Mouse (Mus musculus) thymus, postnatal 25 days (tissue): ENCODE results near the gene Thap2.

Source experiments
- DNase-seq: peaks from one replicate; pipeline ENCODE4 v3.0.0; 2022

The Thap2 gene

DNA sequence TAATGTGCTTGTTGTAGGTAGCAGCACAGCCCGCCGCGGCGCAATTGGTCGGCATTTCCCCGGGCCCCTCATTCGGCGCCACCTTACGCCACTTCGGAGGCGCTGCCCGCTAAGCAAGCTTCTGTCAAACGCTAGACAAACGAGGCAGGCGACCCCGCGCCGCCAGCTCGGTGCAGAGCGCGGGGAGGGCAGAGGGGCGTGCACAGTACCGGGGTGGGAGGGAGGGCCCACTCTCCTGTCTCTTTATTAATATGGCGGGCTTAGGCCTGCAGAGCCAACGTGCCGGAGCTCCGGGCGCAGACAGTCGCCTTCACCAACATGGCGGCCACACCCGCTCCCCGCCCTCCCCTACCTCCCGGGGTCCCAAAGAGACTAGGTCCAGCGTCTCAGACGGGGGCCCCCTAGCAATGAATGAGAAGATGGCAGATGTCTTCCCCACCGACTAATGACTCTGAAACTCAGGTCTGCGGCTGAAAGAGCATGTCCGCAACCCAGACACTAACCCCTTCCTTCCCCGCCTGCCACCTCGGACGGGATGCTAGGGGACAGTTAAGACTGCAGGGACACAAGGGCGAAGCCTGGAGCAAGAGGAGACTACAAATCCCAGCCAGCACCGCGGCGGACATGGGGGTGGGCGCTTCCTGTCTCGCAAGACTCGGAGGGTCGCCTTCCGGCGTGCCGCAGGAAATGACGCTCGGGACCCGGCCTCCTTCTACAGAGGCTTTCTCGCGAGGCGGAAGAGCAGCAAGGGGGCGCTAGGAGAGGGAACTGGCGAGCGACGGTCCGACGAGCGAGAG lies at the start of gene Thap2, which contains the start of gene Zfc3h1:
Thap2 (minus strand) TSS at position 223 of the 797 bp plus-strand sequence.
Zfc3h1 (plus strand) TSS at position 739 of the 797 bp plus-strand sequence.
- peak; percentile 97 for DNase-seq

- DNase-seq = no peak
Measured at GRCm38 (mm10) chr10:115425351-115425750, 41.1 kb upstream of the Thap2 start.

DNA sequence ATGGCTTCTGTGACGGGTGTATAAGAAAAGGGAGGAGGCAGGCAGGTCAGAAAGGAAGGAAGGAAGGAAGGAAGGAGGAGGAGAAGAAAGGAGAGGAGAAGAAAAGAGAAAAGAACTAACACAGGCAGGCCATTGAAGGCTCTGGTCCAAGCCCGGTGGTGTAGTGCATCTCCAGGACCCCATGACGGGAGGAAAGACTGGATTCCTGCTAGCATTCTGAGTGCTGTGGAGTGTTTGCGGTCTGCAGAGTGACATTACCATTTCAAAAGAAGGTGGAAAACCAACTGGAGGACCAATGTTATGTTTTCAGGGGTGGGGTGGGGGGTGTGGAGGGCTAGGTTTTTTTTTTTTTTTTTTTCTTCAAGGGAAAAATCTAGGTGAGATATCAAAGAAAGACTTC lies 37.7 kb upstream of the Thap2 start:
- DNase-seq = no peak

- DNase-seq = no peak
Measured at GRCm38 (mm10) chr10:115414056-115414455, 29.8 kb upstream of the Thap2 start.

DNA sequence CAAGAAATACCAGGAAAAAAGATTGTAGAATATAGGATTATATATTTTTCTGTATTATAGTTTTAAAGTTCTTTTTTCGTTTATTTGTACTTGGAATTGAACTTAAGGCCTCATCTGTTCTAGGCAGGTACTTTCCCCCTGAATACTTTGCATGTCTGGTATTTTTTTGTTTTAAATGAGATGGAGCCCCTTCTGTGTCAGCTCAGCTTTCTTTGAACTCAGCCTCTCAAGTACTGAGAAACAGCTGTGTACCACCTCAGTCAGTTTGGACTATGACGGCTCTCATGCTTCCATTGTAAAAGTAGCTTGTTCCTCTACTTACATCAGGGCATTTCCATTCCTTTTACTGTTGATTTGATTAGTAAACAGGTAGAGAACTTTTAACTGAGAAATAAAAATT lies 29.3 kb upstream of the Thap2 start:
- no peak for DNase-seq

DNA sequence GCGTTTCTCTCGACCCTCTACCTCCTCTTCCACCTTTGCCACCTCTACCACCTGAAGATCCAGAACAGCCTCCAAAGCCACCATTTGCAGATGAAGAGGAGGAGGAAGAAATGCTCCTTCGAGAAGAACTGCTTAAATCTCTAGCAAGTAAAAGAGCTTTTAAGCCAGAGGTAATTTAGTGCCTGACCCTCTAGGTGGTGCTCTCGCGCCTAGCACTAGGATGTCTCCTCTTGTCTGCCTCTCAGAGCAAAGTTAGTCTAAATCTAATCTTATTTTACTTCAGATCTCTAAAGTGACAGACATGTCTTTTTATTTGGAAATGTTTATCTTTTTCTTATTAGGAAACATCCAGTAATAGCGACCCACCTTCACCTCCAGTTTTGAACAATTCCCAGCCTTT lies 22.1 kb upstream of the Thap2 start:
- peak; percentile 58 for DNase-seq

DNA sequence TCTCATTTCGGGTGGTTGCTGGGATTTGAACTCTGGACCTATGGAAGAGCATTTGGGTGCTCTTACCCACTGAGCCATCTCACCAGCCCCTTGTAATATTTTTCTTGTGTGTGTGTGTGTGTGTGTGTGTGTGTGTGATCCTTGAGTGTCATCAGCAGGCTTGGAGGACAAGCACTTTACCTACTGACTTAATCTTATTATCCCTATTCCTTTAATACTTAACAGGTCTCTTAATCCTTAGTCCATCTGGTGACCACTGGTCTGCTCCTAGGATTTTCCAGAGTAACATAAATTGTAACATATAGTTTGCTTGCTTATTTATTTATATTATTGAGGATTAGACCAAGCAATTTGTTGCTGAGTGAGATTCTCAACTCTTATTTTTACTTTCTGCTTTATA lies 7.7 kb upstream of the Thap2 start:
- DNase-seq = no peak

GRCm38 (mm10) chr10:115391076-115391475 lies 6.8 kb upstream of the Thap2 start:
- no peak for DNase-seq

DNA sequence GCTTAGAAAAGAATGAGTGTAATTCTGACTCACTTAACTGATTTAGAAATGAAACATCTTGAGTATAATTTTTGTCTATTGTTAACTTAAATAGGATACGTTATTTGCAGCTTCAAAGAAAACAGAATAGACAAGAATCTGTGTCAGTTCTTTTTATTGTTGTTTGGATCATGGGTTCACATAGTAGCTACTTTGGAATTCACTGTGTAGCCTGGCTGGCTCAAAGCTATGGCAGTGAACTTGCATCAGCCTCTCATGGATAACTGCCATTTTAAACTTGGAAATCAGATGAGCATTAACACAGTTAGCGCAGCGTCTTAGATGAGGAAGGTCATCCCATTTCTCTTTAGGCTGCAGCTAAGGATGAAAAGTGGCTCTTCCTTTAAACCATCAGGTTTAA lies 3.6 kb upstream of the Thap2 start:
- no peak for DNase-seq

- DNase-seq = peak; percentile 73
Measured at GRCm38 (mm10) chr10:115385018-115386002, 1.1 kb upstream of the Thap2 start.

DNA sequence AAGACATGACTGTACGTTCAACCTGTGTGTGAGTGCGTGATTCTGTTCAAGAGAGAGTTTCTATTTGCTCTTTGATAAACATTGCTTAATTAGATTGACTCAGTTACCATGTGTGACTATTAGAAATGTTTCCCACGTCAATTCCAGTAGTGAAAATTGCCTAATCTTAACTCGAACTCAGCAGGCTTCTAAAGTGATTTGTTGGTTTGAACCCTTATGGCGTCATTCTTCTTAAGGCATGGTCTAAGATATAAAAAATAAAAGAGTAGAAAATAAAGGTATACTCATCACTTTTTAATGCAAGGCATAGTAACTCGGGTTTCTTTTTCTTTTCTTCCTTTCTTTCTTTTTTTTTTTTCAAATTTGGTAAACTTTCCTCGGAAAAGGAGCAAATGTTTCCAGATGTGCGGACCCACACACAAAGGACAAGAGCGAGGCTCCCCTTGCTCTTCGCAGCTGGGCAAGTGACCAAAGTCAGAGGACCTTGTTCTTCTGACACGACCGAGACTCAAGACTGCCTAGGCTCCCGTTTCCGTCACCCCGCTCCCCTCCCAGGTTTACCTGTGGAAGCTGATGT lies 511 bp downstream of the Thap2 start:
- DNase-seq = no peak

GRCm38 (mm10) chr10:115382846-115383643 lies 1.2 kb downstream of the Thap2 start:
- DNase-seq = no peak

DNA sequence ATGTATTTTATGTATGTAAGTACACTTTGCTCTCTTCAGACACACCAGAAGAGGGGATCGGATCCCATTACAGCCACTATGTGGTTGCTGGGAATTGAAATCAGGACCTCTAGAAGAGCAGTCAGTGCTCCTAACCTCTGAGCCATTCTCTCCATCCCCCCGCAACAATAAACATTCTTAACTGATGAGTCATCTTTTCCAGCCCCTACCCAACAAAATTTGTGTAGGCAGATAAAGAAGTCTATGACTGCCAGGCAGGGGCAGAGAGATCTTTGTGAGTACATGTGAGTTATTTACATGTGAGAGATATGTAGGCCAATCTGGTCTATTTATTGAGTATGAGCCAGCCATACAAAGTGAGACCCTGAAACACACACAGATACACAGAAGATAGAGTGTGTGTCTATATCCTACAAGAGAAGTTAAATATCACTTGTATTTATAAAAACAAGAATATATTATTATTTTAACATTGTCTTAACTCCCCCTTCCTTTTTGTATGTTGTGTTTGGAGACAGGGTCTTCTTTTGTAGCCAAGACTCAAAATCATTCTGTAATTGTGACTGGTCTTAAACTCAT lies 2.6 kb downstream of the Thap2 start:
- no peak for DNase-seq

DNA sequence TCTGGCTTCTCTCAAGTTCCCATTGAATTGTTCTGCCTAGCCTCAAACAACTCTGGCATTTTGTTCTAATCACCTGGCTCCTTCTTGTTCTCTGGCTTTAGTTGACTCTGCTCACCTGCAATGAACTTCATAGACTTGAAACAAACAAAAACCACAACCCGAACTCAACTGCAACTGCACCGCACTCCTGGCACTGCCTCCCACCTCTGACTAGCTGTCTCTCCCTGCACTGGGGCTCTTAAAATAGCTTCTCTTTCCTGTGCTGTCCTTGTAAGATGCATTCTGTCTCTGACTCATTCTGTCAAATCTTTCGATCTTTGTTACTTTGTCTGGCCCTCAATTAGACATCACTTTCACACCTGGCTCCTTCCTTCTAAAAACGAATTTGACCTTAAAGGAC lies 21.1 kb downstream of the Thap2 start:
- DNase-seq = peak; percentile 40

DNA sequence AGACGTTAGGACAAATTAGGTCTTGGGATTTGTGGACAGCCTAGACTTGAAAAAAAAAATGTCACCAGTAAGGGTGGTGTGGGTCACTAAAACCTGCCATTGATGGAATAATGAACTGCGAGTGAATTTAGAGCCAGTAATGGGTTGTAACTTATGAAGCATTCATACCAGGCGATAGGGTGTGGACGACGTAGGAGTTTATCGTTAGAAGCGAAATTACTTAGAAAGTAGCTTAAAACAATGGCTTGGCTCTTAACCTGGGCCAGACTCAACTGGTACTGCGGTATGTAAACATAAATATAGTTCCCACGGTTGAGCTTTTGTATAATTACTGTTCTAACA lies 21.6 kb downstream of the Thap2 start:
- no peak for DNase-seq

DNA sequence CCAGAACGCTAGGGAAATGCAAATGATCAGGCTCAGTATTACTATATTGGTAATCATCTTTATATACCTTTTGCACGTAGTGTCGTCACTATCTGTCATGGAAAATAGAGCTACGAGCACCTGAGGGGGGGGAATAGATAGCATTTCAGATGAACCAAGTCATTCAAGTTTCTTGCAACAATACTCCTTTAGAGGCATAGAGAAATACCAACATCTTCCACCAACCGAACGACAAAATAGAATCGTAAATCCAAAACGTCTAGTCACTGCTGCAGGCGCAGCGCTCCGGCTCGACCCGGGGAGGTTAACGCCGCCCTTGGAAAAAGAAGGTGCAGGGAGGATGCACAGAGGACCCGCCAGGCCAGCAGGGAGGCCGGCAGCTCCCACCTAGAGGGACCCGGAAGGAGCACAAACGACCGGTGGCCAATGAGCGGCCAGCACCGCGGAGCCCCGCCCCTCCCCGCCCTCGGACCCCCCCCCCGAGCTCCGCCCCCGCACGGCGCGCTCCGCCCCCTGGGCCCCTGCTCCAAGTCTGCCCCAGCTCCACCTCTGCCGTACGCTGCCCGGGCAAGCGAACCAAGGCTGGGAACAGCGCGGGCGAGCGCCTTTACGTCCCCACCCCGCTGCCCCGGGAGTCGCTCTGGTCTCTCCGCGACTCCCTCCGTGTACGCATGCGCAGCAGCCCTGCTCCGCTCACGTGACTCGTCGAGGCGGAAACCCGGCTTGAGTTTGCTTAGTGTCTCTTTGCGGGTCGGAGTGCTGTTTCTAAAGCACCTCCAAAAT lies 22.2 kb downstream of the Thap2 start, which contains the start of gene Tmem19:
Tmem19 (minus strand) TSS at position 662 of the 783 bp plus-strand sequence.
- DNase-seq = peak; percentile 95

DNA sequence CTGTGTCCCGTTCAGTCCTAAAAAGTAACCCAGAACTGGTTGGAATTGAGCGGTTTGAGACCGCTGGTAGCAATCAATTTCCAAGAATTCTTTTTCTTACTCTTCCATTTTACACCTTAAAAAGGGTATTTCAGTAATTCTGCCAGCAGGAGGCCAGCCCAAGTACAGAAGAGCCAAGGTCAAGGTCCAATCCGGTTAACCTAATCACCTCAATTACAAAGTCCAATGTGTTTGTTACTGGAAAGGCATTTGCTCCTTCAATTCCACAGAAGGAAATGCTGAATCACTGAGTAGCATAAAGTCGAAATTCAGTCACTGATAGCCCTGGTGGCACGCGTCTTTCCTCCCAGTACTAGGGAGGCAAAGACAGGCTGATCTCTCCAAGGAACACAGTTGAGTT lies 25.2 kb downstream of the Thap2 start:
- no peak for DNase-seq

GRCm38 (mm10) chr10:115358216-115358919 lies 25.9 kb downstream of the Thap2 start:
- DNase-seq = no peak

DNA sequence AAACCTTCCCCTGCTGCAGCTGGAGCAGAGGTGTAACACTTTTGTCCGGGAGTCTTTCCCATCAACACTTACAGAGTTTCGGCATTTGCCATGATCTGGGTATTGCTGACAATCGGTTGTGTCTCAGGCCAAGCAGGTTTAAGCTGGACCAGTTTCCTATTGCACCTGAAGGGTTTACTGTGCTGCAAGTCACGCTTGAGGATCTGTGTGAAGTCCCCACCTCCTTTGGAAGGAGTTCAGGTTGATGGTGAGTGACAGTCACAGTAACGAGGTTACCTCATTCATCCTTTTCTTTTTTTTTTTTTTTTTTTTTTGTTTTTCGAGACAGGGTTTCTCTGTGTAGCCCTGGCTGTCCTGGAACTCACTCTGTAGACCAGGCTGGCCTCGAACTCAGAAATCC lies 28.1 kb downstream of the Thap2 start:
- no peak for DNase-seq

DNA sequence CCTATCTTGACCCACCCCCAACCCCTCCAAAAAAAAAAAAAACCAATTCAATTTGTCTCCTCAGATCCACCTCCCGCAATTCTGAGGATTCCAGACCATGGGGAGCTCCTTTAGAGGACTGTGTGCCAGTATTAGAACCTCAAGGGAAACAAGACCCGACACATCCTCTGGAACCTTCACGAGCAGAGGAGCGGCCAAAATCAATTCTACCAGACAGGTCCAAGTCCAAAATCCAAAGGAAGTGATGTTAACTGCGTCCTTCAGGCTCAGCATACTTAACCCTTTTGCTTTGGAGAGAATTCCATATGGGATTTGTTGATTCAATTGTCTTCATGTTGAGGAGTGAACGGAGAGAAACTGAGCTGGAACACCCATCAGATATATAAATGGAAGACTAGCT lies 29.2 kb downstream of the Thap2 start:
- no peak for DNase-seq

GRCm38 (mm10) chr10:115354553-115354952 lies 29.7 kb downstream of the Thap2 start:
- DNase-seq = no peak
